Mouse (Mus musculus) ovary, postnatal 36 days (tissue): ENCODE data around the gene Egln2.

Source experiments
- DNase-seq: peaks from one replicate; pipeline ENCODE4 v3.0.0; 2022; ENCODE audit warnings: low spot score, mixed read lengths

Gene Egln2

GRCm38 (mm10) chr7:27174896-27175295, 8.3 kb upstream of the Egln2 start:
- DNase-seq: no peak

DNA sequence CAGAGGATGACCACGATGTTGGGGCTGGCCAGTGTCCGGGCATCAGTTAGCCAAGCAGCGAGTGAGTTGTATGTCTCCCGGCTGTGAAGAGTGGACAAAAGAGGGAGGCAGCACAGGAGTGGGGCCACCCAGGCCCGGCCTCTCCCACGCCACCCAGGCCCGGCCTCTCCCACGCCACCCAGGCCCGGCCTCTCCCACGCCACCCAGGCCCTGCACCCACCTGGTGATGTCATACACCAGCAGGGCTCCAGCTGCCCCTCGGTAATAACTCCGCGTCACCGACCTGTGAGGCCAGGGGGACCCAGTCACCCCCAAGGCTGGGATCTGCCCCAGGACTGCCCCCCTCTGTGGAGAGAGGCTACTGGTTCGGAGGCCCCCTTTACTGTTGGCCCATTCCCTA, 7.9 kb upstream of the Egln2 start:
- DNase-seq: no peak

GRCm38 (mm10) chr7:27170981-27171380, 4.4 kb upstream of the Egln2 start:
- DNase-seq: no peak

DNA sequence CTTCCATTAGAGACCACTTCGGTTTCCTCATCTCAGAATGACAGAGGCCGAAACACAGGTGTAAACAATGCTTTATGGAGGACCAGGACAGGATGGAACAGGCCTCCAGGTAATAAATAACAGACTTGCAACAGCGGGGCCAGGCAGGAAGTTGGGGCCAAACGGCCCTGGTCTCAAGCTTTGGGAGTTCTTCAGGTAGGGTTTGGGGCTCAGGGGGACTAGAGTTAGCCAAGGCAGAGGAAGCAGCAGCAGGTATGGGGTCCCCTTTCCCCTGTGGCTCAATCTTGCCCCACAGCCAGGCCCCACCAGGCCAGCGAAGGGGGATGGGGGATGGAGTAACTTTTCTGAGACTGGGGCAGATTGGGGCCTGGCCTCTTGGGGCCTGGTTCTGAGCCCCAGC, 1.8 kb upstream of the Egln2 start:
- DNase-seq: no peak

DNA sequence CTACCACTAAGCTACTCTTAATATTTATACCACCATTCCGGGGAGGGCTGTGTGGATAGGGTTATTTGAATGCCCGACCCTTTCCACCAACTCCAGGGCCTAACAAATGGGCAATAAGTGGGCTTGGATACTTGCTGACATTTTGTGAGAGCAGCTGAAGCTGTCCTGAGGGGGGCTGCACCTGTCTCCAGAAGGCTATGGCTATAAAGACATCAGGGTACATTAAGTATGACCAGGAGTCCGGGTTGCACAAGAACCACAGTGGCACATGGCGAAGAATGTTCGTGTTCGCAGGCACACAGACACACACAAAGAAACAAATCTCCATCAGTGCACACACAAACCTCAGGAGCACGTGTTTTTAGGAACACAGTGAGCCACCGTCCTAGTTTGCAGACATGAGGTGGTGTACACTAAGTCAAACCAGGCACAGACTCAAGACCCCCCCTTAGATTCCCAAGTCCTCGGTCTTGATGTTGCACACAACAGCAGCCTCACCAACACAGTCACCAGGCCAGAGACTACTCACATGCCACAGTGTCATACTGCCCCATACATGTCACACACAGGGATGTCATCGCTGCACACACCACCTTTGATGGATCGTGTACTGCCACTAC, 983 bp upstream of the Egln2 start:
- no peak for DNase-seq

- peak; percentile 88 for DNase-seq
Measured at GRCm38 (mm10) chr7:27166229-27166613, 381 bp downstream of the Egln2 start.

- no peak for DNase-seq
Measured at GRCm38 (mm10) chr7:27165696-27166095, 906 bp downstream of the Egln2 start.

DNA sequence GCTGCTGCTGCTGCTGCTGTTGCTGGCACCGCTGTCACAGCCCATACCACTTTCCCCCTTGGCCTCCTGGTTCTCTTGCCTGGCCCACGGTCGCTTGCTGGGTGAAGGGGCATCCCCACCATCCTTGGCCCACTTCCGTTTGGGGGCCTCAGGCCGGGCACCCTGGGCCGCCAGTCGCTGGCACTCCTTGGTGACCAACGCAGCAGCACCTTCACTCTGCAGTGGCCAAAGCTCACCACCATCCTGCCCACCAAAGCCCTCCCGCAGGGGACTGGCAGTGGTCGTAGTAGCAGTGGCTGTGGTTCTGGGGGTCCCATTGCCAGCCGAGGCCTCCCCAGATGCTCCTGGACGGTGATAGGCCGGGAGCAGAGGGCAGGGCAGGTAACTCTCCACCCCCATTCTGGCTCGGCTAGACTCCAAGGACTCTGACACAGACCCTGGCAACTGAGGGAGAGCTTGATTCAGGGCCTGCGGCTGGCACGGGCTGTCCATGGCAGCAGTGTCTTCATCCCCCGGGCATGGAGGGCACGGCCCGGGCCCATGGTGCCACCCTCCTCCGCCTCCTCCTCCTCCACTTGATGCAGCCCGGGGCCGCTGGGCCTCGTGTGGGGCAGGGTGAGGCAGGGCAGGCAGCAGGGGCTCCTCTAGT, 1.5 kb downstream of the Egln2 start:
- peak; percentile 50 for DNase-seq

DNA sequence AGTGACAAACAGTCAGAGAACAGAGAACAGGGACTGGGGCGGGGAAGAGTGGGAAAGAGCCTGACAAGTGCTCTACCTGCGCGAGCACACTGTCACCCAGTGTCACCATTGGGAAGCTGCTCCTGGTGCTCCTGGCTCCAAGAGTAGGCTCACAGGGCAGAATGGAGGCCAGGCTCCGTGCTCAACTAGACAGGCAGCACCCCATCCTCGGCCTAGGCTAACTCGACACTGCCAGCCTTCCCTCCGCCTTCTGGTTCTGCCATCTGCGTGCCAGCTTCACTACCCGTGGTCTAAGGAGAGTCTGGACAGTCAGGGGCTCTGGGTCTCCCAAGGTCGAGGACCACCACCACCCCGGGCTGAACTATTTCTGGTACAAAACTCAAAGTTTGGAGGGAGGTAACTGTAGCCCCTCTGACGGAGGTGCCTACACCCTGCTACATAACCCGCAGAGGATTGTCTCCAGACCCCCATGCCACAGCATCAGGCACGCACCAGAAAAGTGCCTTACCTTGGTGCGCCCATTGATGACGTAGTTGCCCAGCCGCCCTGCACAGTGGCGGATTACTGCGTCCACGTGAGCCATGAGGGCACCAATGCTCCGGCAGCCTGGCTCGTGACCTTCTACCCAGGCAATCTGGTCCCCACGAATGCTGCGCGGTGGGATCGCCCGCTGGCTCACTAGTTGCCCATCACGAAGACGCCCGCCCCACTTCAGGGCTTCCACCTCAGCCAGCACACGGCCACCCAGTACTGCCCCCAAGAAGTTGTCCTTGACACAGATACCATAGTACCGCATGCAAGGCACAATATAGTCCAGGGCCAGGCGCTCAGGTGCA, 2.3 kb downstream of the Egln2 start:
- DNase-seq: no peak

- DNase-seq: no peak
Measured at GRCm38 (mm10) chr7:27163450-27163805, 3.2 kb downstream of the Egln2 start.

- no peak for DNase-seq
Measured at GRCm38 (mm10) chr7:27162780-27163449, 3.7 kb downstream of the Egln2 start.

- no peak for DNase-seq
Measured at GRCm38 (mm10) chr7:27161744-27162143, 4.9 kb downstream of the Egln2 start.

DNA sequence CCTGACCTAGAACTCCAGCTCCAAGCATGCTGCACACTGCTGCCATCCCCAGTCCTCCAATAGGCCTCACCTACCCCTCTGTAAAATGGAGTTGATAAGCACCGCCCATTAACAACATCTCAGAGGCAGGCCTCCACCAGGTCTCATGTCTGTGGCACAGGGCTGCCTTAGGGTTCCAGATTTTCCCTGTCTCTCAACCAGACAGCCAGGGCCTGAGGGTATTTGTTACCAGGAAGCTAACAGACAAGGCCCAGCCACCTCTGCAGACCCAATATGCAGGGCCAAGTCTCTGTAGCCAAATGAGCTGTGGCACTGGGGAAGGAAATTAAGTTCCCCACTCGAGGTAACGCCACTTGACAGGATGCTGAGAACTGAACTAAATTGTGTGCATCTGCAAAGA, 5.7 kb downstream of the Egln2 start:
- no peak for DNase-seq

DNA sequence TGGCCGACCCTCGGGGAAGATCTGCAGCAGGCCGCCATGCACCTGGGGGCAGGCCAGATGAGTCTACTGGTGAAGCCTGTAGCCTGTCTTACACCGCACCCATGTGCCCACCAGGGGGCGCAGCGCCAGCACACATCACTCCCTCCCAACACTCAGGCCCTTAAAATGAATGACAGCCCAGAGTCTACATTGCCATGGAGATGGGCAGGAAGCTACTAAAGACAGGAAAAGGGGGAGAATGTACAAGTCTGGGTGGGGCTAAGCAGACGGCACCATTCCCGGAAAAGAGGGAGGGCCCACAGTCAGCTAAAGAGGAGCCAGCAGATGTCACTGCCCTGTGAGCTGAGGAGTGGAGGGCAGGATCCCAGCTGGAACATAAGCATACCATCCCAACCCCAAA, 6.7 kb downstream of the Egln2 start:
- peak; percentile 81 for DNase-seq

DNA sequence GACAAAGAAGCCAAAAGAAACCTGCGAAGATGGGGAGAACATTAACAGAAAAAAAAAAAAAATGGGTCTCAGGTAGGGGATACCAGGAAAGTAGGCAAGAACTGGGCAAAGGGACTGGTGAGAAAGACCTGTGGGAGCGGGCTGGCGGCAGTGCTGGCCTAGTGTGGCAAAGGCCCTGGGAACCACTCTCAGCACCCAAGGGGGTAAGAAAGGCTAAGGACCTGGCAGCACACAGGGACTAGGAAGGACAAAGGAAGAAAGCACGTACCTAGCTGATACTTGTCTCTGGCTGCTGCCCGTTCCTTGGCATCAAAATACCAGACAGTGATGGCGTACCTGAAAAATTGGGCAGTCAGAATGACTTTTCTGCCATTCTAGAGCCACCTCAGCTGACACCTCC, 7.3 kb downstream of the Egln2 start:
- no peak for DNase-seq

DNA sequence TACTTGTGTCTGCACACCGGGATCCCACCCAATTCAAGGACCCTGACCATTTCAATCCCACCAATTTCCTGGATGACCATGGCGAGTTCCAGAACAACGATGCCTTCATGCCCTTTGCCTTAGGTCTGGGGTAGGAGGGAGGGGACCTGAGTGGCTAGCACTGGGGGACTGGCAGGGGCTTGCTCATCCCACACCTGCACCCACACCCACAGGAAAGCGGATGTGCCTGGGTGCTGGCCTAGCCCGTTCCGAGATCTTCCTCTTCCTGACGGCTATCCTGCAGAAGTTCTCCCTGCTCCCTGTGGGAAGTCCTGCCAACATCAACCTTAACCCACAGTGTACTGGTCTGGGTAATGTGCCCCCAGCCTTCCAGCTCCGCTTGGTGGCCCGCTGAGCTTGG, 8.4 kb downstream of the Egln2 start:
- DNase-seq: no peak

DNA sequence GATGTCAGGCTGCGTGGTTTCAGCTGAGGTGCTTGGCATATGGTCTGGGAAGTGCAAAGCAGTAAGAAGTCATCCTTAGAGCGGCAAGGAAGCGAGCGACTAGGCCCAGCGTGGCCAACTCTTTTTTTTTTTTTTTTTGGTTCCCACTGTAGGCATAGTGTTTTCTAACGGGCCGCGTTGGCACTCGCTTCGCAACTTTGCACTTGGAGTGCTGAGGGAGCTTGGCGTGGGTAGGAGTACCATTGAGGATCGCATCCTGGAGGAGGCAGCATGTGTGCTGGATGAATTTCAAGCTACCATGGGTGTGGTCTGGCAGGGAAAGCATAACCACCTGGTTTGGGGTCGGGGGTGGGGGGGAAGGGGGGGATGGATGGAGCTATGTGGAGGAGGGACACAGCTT, 10.6 kb downstream of the Egln2 start:
- DNase-seq: no peak

DNA sequence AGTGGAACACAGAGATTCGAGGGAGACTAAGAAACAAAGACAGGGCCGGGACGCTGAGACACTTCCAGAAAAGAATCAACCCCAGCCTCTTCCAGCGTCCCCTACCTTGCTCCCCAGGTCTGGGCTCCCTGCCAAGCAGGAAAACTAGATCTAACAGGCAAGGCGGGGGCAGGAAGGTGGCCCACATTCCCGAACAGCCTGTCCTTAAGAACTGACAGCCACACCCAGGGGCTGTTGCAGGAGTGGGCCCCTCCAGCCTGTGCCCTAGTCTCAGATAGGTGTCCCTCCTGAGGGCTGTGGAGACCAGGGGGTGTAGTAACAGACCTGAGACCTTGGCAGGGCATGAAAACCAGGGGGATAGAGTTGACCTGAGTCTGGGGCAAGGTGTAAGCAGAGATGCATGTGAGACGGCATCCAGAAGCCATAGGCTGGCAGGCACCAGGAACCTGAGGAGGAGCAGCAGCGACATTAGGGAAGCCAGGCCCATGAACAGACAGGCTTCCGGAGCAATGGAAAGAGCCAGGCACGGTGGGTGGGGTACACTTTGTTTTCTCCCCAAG, 13.3 kb downstream of the Egln2 start, which contains the start of gene Cyp2t4:
Gene Cyp2t4, plus strand, starts transcription at position 510 of the 560 bp plus-strand sequence.
- DNase-seq: no peak

DNA sequence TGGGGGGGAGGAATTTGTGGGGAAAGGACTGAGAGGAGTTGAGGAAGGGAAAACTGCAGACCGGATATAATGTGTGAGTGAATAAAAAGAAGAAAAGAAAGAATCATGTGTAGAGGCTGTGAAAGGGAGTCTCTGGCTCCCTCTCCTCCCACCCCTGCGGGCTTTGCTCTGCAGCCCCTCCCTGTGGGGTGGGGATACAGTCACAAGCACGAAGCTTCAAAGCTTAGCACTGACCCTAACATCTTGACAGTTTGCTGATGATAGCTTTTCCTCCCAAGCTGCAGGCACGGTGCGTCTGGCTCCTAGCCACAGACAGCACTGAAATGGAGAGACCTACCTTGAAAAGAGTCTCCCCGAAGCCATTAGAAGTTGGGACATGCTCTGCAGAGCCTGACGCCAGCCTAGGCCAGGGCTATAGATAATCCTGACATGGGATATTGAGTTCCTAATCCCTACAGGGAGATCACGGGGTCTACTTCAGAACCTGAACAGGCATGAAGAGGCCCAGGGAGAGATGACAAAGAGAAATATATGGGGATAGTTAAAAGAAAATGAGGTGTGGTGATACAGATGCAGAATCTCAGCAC, 30.1 kb downstream of the Egln2 start:
- DNase-seq: no peak

- no peak for DNase-seq
Measured at GRCm38 (mm10) chr7:27133757-27134156, 32.8 kb downstream of the Egln2 start.

DNA sequence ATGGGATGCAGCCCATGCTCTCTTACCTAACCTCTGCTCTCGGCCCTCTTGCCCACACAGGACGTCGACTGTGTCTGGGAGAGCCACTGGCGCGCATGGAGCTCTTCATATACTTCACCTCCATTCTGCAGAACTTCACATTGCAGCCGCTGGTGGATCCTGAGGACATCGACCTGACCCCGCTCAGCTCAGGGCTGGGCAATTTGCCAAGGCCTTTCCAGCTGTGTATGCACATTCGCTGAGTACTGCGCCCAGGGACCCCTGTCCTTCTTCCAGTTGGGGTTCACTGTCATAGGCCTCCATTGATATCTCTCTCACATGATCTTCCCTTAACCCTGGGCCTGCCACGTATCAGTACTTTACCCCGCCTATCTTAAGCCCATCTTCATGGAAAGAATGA, 33.4 kb downstream of the Egln2 start:
- DNase-seq: peak; percentile 32

- no peak for DNase-seq
Measured at GRCm38 (mm10) chr7:27132588-27132987, 34.0 kb downstream of the Egln2 start.
